Mouse (Mus musculus) liver, embryonic 13.5 days (tissue): ENCODE data around the gene Slc41a2. TPM values are rescaled to one million over a fixed set of nuclear protein-coding genes. Genes with fewer than 3 reads are reported as not detected.

ENCODE experiments used
- ATAC-seq: fragments of 200-750 bp; cut with Nextera tagmentation; 2 replicates; pipeline ENCODE4 v1.8.0; 2017; ENCODE audit warnings: low read depth, mild to moderate bottlenecking, moderate number of reproducible peaks, moderate library complexity
- DNase-seq: peaks from one replicate; pipeline ENCODE4 v3.0.0; 2022
- H3K27ac ChIP-seq: fragments of 300-500 bp; sonication (generic); 2 replicates; pipeline ENCODE4 v1.5.1; 2015; ENCODE audit warnings: moderate library complexity, mild to moderate bottlenecking, inconsistent platforms
- H3K27me3 ChIP-seq: fragments of 300-500 bp; sonication (generic); 2 replicates; pipeline ENCODE4 v1.6.1; 2015; ENCODE audit warnings: mild to moderate bottlenecking, inconsistent platforms
- H3K36me3 ChIP-seq: fragments of 300-500 bp; sonication (generic); 2 replicates; pipeline ENCODE4 v1.6.1; 2015; ENCODE audit warnings: mild to moderate bottlenecking, inconsistent platforms
- H3K4me1 ChIP-seq: fragments of 300-500 bp; sonication (generic); replicated peaks from 2 replicates; pipeline ENCODE4 v1.6.1; 2015; ENCODE audit warnings: inconsistent platforms
- H3K4me2 ChIP-seq: fragments of 300-500 bp; sonication (generic); 2 replicates; pipeline ENCODE4 v1.6.1; 2015; ENCODE audit warnings: inconsistent platforms, mild to moderate bottlenecking, moderate library complexity
- H3K4me3 ChIP-seq: fragments of 300-500 bp; sonication (generic); replicated peaks from 2 replicates; pipeline ENCODE4 v1.5.1; 2015; ENCODE audit warnings: mild to moderate bottlenecking, inconsistent platforms
- H3K9ac ChIP-seq: fragments of 300-500 bp; sonication (generic); 2 replicates; pipeline ENCODE4 v1.6.1; 2015; ENCODE audit warnings: mild to moderate bottlenecking, inconsistent platforms
- H3K9me3 ChIP-seq: fragments of 300-500 bp; sonication (generic); replicated peaks from 2 replicates; pipeline ENCODE4 v1.6.1; 2016; ENCODE audit warnings: inconsistent platforms
- WGBS: fragments of 180-500 bp; shearing (Covaris S2); methylation state at CpG from one replicate; pipeline ENCODE4 v1.1.7; 2015; ENCODE audit not compliant: insufficient replicate concordance; 5-methylcytosine and 5-hydroxymethylcytosine counted together
- polyA plus RNA-seq: library from polyadenylated mRNA; unstranded; fragments of >200 nt; fragmentation: Nextera tagmentation; extraction: Ambion mirVana; gene quantifications from 2 replicates; pipeline ENCODE4 v1.2.1, GENCODE M21; 2015

The Slc41a2 gene
- polyA plus RNA-seq, 1 experiment from 2014 or later: 0.17 TPM

GRCm38 (mm10) chr10:83199290-83199689, 138.4 kb downstream of the Slc41a2 start:
- Histone ChIP-seq H3K27ac (no peak overlapping the region), H3K4me1 (peaks cover 3% of the 10 kb centered on the region; the same call in 1 of the 2 replicates), H3K4me2 (no peak overlapping the region), H3K36me3 (no peaks in the 10 kb centered on the region), H3K9me3 (no peaks in the 10 kb centered on the region), H3K4me3 (no peak overlapping the region), H3K9ac (no peak overlapping the region), H3K27me3 (no peaks in the 10 kb centered on the region)
- WGBS: 74% methylated on average over 9 of the region's 9 CpGs
- ATAC-seq: no peak
- no peak for DNase-seq

GRCm38 (mm10) chr10:83198692-83199091, 139.0 kb downstream of the Slc41a2 start:
- no peak overlapping the region for H3K27ac ChIP-seq
- peaks cover 3% of the 10 kb centered on the region; the same call in 1 of the 2 replicates for H3K4me1 ChIP-seq
- H3K4me3 ChIP-seq: no peak overlapping the region
- WGBS: 50% methylated on average over 5 of the region's 5 CpGs
- H3K27me3 ChIP-seq: no peaks in the 10 kb centered on the region
- H3K4me2 ChIP-seq: no peak overlapping the region
- DNase-seq (no peak), ATAC-seq (no peak)
- H3K9me3 ChIP-seq: no peaks in the 10 kb centered on the region
- no peaks in the 10 kb centered on the region for H3K36me3 ChIP-seq
- H3K9ac ChIP-seq: no peak overlapping the region

GRCm38 (mm10) chr10:83197690-83198336, 139.9 kb downstream of the Slc41a2 start:
- Histone ChIP-seq H3K4me2 (no peak overlapping the region), H3K36me3 (no peaks in the 10 kb centered on the region), H3K27me3 (no peaks in the 10 kb centered on the region), H3K9me3 (no peaks in the 10 kb centered on the region), H3K27ac (no peak overlapping the region), H3K9ac (no peak overlapping the region), H3K4me1 (peaks cover 3% of the 10 kb centered on the region; the same call in 1 of the 2 replicates), H3K4me3 (no peak overlapping the region)
- peak; percentile 55 for DNase-seq
- ATAC-seq: no peak; the same call in 1 of the 2 replicates
- WGBS: 40% methylated on average over 11 of the region's 11 CpGs

DNA sequence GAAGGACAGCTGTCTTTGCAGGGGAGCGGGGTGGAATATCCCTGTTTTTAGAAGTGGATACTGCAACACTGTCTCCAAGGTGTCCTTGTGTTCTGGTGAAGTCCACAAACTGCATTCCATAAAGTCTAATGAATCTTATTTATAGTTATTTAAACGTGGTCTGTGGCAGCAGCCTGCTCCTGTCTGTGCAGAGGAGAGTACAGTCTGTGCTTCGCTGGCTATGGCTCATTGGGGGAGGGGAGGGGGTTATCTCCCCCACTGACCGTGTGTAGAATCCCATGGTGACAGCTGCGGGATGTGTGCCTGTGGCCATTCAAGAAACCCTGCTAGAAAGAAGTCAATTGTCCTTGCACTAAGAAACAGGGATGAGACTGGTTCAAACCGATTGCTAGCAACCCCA, 145.7 kb downstream of the Slc41a2 start:
- DNase-seq: no peak
- no peaks in the 10 kb centered on the region for H3K27me3 ChIP-seq

DNA sequence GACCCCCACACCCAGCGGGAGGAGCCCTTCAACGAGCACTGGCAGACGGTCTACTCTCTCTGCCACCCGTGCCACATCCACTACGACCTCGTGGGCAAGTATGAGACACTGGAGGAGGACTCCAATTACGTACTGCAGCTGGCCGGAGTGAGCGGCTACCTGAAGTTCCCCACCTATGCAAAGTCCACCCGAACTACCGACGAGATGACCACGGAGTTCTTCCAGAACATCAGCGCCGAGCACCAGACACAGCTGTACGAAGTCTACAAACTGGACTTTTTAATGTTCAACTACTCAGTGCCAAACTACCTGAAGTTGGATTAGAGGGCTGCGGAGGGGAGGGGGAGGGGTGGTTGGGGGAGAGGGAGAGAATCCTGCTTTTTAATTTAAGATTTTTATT, 146.2 kb downstream of the Slc41a2 start:
- no peak for ATAC-seq
- Histone ChIP-seq H3K9ac (no peak overlapping the region), H3K27ac (no peak overlapping the region), H3K4me3 (no peak overlapping the region), H3K4me1 (peaks cover 22% of the 10 kb centered on the region), H3K36me3 (peaks cover 13% of the 10 kb centered on the region), H3K9me3 (no peaks in the 10 kb centered on the region), H3K27me3 (no peaks in the 10 kb centered on the region), H3K4me2 (no peak overlapping the region)
- WGBS: 92% methylated on average over 17 of the region's 17 CpGs
- DNase-seq: no peak

More for the DNA sequence above, 145.7 kb downstream of the Slc41a2 start:
- no peak overlapping the region for H3K4me3 ChIP-seq
- H3K36me3 ChIP-seq: peaks cover 13% of the 10 kb centered on the region
- no peaks in the 10 kb centered on the region for H3K9me3 ChIP-seq
- peaks cover 16% of the 10 kb centered on the region for H3K4me1 ChIP-seq
- no peak overlapping the region for H3K9ac ChIP-seq
- no peak for ATAC-seq
- H3K4me2 ChIP-seq: no peak overlapping the region
- H3K27ac ChIP-seq: no peak overlapping the region
- WGBS: 66% methylated on average over 6 of the region's 6 CpGs

- WGBS: 83% methylated on average over 5 of the region's 5 CpGs
- H3K27ac ChIP-seq: no peak overlapping the region
These were observed 148.6 kb downstream of the Slc41a2 start for GRCm38 (mm10) chr10:83189071-83189470.

GRCm38 (mm10) chr10:83186984-83187383, 150.7 kb downstream of the Slc41a2 start:
- no peak for DNase-seq
- Histone ChIP-seq H3K4me1 (peaks cover 57% of the 10 kb centered on the region), H3K9ac (no peak overlapping the region), H3K36me3 (peaks cover 12% of the 10 kb centered on the region), H3K4me2 (no peak overlapping the region), H3K4me3 (no peak overlapping the region), H3K27ac (no peak overlapping the region), H3K27me3 (no peaks in the 10 kb centered on the region), H3K9me3 (no peaks in the 10 kb centered on the region)
- no peak for ATAC-seq
- whole genome bisulfite sequencing: 63% methylated on average over 5 of the region's 5 CpGs

More at GRCm38 (mm10) chr10:83189071-83189470, 148.6 kb downstream of the Slc41a2 start:
- H3K4me2 ChIP-seq: no peak overlapping the region
- H3K27me3 ChIP-seq: no peaks in the 10 kb centered on the region
- ATAC-seq: no peak
- no peaks in the 10 kb centered on the region for H3K9me3 ChIP-seq
- H3K4me3 ChIP-seq: no peak overlapping the region
- H3K4me1 ChIP-seq: peaks cover 43% of the 10 kb centered on the region
- H3K36me3 ChIP-seq: peaks cover 13% of the 10 kb centered on the region
- no peak for DNase-seq
- H3K9ac ChIP-seq: no peak overlapping the region

DNA sequence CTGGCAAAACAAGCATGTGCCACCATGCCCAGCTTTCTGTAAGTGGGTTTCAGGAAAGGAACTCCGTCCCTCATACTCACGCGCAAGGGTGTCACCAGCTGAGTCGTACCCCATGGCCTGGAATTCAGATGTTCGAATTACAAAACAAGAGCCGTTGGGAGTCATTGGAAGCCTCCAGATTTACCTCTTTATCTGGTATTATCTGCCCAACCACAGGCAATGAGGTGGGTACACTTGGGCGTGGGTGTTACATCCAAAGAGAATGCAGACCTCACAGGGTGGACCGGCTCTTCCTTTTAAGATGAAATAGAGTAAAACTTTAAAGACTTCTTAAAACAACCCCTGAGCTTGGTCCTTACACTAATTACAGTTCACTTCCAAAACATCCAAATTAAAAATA, 151.5 kb downstream of the Slc41a2 start:
- Histone ChIP-seq H3K27ac (no peak overlapping the region), H3K27me3 (no peaks in the 10 kb centered on the region), H3K4me2 (no peak overlapping the region), H3K4me1 (peaks cover 57% of the 10 kb centered on the region), H3K4me3 (no peak overlapping the region), H3K36me3 (peaks cover 5% of the 10 kb centered on the region), H3K9ac (no peak overlapping the region), H3K9me3 (no peaks in the 10 kb centered on the region)
- ATAC-seq: no peak
- no peak for DNase-seq
- 59% methylated on average over 8 of the region's 8 CpGs for WGBS

- no peak overlapping the region for H3K4me3 ChIP-seq
- H3K9ac ChIP-seq: no peak overlapping the region
- no peak for ATAC-seq
- H3K27me3 ChIP-seq: no peaks in the 10 kb centered on the region
- peaks cover 57% of the 10 kb centered on the region for H3K4me1 ChIP-seq
- no peaks in the 10 kb centered on the region for H3K36me3 ChIP-seq
- H3K4me2 ChIP-seq: no peak overlapping the region
- H3K9me3 ChIP-seq: no peaks in the 10 kb centered on the region
- 83% methylated on average over 6 of the region's 6 CpGs for WGBS
- H3K27ac ChIP-seq: no peak overlapping the region
- DNase-seq: no peak
These were observed 152.6 kb downstream of the Slc41a2 start for GRCm38 (mm10) chr10:83185121-83185520.

DNA sequence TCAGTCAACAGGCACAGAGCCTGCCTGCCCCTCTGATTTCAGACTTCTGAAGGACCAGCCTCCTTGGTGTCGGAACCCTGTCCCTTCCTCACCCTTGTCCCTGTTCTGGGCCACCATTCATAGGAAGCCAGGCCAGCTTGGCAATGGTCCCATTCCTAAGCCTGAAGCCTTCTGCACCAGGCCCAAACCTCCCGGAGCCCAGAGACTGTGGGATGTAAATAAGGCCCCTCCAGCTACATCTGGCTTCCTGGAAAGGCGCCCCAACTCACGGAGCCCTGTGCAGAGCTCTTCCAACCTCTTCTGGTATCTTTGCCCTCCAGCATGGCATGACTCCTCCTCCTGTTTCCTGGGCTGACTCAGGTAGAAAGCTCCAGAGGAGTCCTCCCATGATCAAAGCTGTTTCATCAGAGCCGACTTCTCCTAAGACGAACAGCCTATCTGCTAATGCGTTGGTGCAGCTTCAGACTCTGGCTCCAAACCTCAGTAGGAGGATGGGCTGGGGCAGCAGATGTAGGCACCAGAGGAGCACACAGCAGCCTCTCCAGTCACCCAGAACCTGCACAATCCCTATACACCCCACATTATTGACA, 153.1 kb downstream of the Slc41a2 start:
- no peaks in the 10 kb centered on the region for H3K27me3 ChIP-seq
- H3K27ac ChIP-seq: peak overlapping the region; percentile 31; the same call in 1 of the 2 replicates
- DNase-seq: no peak
- peak; percentile 21; the same call in 1 of the 2 replicates for ATAC-seq
- no peaks in the 10 kb centered on the region for H3K9me3 ChIP-seq
- 20% methylated on average over 7 of the region's 7 CpGs for WGBS
- H3K4me1 ChIP-seq: peaks cover 57% of the 10 kb centered on the region
- no peak overlapping the region for H3K9ac ChIP-seq
- no peak overlapping the region for H3K4me2 ChIP-seq
- no peak overlapping the region for H3K4me3 ChIP-seq
- no peaks in the 10 kb centered on the region for H3K36me3 ChIP-seq

DNA sequence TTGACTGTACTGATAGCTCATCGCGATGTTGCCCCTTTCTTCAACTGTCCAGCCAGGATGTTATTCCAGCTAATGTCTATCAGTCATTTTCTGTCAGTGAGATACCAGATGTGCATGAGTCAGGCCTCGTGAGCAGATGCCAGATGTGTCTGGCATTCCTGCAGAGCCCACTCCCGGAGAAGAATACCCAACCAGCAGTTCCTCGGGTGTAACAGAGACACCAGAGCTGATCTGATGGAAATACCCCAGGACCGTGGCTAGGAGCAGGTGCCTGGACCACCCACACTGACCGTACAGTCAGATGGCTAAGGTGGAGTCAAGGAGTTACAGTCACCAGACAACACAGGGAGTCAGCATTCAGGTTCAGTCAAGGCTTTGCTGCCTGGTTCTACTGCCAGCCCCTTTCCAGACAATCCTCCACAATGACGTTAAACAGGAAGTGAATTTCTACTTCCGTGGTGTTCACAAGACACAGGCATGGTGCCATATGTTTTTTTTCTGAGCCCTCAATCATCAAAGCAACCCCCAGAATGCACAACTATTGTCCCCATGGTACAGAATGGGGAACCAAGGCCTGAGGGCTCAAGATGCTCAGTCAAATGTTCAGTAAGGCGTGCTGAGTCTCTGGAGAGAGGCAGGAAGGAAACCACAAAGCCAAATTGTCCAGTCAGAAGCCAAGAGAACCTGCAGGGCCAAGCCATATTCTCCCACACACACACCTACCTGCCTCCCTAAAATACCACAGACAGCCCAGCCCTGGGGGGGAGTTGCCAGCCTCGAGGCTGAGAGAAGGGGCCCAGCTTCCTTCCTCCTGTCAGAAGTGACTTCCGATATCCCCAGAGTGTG, 153.8 kb downstream of the Slc41a2 start:
- 29% methylated on average over 12 of the region's 12 CpGs for WGBS
- Histone ChIP-seq H3K9me3 (no peaks in the 10 kb centered on the region), H3K4me3 (no peak overlapping the region), H3K27ac (peak overlapping the region; percentile 31; the same call in 1 of the 2 replicates), H3K27me3 (no peaks in the 10 kb centered on the region), H3K9ac (no peak overlapping the region), H3K36me3 (no peaks in the 10 kb centered on the region), H3K4me2 (no peak overlapping the region), H3K4me1 (peaks cover 56% of the 10 kb centered on the region)
- no peak for DNase-seq
- peak; percentile 39; the same call in 1 of the 2 replicates for ATAC-seq
